Mouse (Mus musculus) induced T-regulatory cell, adult 2 months (primary cell): ENCODE measurements around the gene Atf1.

Experiments used
- DNase-seq: peaks from one replicate; pipeline ENCODE4 v3.0.0-alpha.2; 2012; ENCODE audit warnings: low read depth

Gene Atf1

GRCm38 (mm10) chr15:100227663-100228534 is at the start of gene Atf1:
Gene Atf1 (plus strand): TSS chr15:100227819.
- DNase-seq = peak; percentile 94

- DNase-seq = no peak
Observed at GRCm38 (mm10) chr15:100178487-100178886, 49.1 kb upstream of the Atf1 start.

DNA sequence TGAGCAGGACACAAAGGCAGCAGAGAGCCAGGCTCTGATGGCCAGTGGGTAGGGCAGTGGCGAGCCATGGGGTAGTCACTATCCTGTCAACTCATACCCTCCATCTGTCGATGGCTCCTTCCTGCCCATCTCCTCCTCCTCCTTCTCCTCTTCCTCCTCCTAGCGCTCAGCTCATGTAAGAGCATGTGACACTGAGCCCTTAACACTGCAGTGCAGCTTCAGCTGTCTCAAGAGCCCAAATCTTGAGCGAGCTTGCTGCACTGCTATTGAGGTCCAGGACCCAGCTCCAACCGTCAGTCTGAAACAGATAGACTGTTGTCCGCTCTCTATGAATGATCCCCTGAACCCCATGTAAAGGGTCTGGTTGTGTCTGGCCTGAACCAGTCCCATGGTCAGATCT is 47.9 kb upstream of the Atf1 start:
- peak; percentile 32 for DNase-seq

- peak; percentile 69 for DNase-seq
Observed at GRCm38 (mm10) chr15:100180221-100180620, 47.4 kb upstream of the Atf1 start.

- peak; percentile 83 for DNase-seq
Observed at GRCm38 (mm10) chr15:100181841-100182240, 45.8 kb upstream of the Atf1 start.

DNA sequence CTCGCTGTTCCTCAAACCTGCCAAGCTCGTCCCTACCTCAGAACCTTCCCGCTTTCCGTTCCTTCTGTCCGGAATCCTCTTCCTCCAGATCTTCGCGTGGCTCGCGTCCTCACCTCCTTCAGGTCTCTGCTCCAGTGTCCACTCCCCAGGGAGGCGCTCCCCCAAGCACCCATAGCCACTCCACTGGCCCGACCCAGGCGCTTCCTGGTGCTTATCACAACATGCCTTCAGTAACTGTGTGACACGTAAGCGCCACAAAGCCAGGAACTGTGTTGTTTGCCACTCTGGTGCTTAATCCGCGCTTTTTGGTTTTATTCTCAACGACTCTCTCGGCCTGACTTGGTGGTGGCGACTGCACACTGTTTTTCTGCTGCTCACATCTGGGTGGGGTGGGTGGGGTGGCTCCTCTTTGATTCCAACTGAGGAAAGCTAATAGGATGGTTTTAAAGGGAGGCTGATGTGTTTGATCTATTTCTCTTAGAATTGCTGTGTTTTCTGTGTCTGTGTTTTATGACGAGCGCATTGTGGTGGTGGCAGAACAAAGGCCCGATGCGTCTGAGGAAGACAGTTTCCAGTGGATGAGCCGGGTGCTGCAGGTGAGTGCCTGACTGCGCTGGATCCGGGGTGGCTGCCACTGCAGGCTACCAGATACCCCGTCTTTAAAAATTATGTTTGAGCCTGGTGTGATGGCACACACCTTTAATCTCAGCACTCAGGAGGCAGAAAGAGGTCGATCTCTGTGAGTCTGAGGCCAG is 44.9 kb upstream of the Atf1 start:
- DNase-seq = peak; percentile 48

GRCm38 (mm10) chr15:100183510-100183909 is 44.1 kb upstream of the Atf1 start:
- no peak for DNase-seq

- peak; percentile 57 for DNase-seq
Observed at GRCm38 (mm10) chr15:100184821-100185496, 42.7 kb upstream of the Atf1 start.

GRCm38 (mm10) chr15:100186234-100186633 is 41.4 kb upstream of the Atf1 start:
- DNase-seq = no peak

- no peak for DNase-seq
Observed at GRCm38 (mm10) chr15:100186882-100187672, 40.5 kb upstream of the Atf1 start.

DNA sequence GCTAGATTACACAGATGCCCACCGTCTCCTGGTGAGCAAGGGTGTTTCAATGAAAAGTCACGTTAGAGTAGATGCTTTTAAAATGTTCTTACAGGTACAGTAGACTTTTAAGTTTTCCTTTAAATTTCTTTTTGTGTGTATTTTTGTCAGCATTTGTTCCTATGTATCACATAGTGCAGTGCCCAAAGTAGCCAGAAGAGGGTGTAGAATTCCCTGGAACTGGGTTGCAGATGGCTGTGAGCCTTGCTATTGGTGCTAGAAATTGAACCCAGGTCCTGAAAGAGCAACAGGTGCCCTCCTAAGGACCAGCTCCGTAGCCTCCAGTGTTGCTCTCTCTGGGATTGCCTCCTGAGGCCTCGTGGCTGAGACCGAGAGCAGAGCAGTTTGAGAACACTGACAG is 39.1 kb upstream of the Atf1 start:
- DNase-seq = peak; percentile 69

DNA sequence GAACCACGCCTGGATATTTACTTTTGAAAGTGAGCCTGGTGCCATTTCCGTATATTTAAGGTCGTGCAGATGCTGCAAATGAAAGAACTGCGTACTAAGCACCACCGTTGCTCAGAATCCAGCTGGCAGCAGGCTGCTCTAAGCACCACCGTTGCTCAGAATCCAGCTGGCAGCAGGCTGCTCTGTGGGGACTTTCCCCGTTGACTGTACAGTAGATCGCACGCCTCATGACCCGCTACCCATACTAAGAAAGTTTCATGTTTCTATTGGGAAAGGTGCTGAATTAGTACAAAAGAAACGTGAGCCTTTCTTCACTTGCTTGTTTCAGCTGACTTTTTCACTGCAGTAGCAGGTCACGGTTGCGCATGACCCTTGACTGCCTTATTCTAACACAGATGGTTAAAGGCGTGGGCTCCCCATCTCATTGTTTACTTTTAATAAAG is 38.6 kb upstream of the Atf1 start:
- peak; percentile 77 for DNase-seq

- DNase-seq = no peak
Observed at GRCm38 (mm10) chr15:100190083-100190482, 37.5 kb upstream of the Atf1 start.

DNA sequence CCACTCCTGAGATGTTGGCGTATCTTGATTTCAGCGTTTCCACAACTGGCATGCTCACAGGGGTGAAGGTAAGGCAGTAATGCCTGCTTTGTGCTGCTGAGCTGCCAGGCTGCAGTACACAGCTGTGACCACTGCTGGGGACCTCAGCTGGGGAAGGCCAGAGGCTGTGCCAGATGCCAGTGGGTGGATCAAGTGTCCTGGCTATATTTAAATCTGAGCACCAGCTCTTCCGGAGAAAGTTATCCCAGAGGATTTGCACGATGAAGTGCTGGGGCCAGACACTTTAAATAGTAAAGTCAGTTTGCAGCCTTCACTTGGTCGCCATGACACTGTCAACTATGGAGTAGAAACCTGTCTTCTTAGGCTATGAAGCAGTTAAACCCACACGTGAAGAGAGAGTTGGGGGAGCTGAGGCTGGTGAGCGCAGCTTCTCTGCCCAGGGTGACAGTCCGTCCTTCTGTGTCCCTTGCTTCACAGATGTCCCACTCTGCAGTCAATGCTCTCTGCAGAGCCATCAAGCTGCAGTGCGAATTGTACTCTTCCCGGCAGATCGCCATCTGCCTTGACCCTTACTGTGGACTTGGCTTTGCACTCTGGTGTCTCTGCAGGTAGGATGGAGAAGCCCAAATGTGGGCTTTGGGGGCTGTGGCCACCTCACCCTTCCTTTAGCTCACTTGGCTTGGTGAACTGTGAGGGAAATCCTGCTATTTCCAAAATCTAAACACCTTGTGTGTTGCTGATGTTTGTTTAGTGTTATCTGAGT is 28.5 kb upstream of the Atf1 start:
- DNase-seq = no peak

DNA sequence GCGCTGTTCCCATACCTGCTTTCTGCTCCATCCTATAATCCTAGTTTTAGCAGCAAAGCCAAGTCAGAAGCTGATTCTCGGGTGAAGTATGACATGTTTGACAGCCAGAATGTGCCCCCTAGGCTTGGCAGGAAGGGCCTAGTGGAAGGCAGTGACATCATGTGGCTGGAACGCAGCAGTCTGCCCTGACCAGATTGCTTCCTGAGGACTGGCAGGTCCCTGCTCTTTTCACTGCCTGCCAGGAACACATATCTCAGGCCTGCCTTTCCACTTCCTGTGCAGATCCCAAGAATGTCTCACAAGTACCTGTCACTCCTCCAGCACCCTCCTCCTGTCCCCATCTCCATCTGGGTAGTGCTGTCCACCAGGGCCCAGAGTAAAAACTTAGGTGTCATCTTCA is 27.8 kb upstream of the Atf1 start:
- DNase-seq = no peak

GRCm38 (mm10) chr15:100201806-100202205 is 25.8 kb upstream of the Atf1 start:
- no peak for DNase-seq

DNA sequence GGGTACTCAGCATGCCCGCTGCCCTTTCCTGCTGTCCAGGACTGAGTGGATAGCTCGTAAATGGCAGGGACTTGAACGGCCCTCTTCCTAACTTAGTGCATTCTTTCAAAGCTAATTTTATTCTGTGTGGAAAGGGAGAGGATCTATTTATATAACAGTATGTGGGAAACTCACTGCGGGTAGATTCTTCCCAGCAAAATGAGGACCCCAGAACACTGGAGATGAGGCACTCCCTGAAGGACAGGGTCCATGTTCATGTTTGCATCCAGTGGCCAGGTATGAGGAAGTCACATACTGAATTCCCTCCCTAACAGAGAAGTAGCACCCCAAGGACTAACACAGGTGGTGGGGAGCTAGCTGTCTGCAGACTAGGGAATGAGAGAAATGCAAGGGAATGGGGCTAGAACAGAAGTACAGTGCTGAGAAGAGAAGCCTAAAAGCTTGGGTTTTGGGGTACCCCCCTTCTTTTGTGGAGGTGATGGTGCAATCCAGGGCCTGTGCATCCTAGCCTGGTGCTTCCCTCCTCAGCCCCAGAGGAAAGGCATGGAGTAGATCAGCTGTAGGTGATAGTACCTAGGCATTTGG is 25.1 kb upstream of the Atf1 start:
- no peak for DNase-seq

GRCm38 (mm10) chr15:100204574-100204973 is 23.0 kb upstream of the Atf1 start:
- DNase-seq = no peak

- no peak for DNase-seq
Observed at GRCm38 (mm10) chr15:100210013-100210412, 17.6 kb upstream of the Atf1 start.

- DNase-seq = no peak
Observed at GRCm38 (mm10) chr15:100213339-100213738, 14.3 kb upstream of the Atf1 start.

DNA sequence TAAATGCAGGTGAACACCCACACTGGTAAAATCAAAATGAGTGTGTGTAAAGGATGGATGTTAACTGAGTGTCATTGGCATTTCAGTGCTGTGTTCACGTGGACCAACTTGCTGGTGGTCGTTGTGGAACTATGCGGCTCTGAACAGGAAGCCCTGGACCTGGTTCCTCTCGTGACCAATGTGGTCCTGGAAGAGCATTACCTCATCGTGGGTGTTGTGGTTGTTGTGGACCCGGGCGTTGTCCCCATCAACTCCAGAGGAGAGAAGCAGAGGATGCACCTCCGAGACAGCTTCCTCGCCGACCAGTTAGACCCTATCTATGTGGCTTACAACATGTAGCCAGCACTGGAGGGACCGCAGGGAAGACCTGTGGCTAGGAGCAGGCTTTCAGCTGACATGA is 12.5 kb upstream of the Atf1 start:
- no peak for DNase-seq
